Mouse (Mus musculus): Measurements from ENCODE around the gene Psme2.

The Psme2 gene

DNA sequence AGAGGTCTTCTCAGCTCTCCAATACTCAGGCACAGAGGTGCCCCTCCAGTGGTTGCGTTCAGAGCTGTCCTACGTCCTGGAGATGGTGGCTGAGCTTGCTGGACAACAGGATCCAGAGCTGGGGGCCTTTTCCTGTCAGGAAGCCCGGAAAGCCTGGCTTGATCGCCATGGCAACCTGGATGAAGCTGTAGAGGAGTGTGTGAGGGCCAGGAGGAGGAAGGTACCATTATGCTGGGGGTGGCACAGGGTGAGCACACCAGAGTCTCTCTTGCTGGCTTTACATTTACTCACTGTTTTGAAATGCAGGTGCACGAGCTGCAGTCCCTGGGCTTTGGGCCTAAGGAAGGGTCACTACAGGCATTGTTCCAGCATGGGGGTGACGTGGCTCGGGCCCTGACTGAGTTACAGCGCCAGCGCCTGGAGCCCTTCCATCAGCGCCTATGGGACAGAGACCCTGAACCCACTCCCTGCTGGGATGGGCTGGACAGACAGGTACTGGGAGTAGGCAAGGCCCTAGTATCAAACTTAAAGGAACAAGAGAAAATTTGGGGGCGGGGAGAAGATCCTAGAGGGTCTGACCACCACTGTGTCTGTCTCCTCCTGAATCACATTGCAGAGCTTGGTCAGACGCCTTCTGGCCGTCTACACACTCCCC, 5.2 kb upstream of the Psme2 start:
- in situ Hi-C loops (cut with MboI; ENCODE audit: low sequenced_read_pairs) = no loop called here

DNA sequence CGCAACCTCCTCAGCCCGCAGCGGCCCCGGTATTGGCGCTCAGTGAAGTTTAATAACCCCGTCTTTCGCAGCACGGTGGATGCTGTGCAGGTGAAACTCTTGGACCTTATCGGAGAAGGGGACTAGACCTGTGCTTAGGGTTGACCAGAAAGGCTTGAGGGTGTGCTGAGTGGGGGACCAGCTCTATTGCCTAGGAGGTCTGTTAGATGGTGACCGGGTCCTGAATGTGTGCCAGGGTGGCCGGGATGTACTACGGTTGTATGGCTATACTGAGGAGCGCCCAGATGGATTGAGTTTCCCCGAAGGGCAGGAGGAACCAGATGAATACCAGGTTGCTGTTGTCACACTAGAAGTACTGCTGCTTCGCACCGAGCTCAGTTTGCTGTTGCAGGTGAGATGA, 1.3 kb upstream of the Psme2 start:
- in situ Hi-C loops (cut with MboI; ENCODE audit: low sequenced_read_pairs) = no loop called here

DNA sequence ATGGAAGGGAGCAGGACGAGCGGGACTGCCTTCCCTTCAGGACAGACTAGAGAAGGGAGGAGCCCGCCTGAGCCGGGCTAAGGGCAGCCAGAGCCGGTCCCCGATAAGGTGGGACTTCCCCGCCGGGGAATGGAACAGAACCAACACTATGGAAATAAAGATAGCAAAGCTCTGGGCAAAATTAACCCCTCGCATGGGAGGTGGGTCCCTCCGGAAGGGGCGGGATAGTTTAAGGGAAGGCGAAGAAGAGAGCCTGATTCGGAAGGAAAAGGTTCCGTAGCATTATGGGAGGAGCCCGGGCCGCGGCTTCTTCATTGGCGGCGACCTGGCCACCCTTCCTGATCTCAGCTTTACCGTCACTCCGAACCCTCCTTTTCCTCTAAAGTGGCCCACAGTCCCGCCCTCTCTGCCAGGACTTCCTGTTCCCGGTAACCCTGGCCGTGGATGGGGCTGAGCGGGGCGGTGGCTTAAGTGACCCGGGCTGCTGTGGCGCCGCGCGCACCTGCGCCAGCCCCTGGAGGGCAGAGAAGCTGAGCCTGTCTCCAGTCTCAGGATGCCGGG, 498 bp upstream of the Psme2 start, which contains the start of gene Rnf31:
TSS of gene Rnf31 (plus strand) at position 378 of the 561 bp plus-strand sequence.
- in situ Hi-C loops (cut with MboI; ENCODE audit: low sequenced_read_pairs) = no loop called here

DNA sequence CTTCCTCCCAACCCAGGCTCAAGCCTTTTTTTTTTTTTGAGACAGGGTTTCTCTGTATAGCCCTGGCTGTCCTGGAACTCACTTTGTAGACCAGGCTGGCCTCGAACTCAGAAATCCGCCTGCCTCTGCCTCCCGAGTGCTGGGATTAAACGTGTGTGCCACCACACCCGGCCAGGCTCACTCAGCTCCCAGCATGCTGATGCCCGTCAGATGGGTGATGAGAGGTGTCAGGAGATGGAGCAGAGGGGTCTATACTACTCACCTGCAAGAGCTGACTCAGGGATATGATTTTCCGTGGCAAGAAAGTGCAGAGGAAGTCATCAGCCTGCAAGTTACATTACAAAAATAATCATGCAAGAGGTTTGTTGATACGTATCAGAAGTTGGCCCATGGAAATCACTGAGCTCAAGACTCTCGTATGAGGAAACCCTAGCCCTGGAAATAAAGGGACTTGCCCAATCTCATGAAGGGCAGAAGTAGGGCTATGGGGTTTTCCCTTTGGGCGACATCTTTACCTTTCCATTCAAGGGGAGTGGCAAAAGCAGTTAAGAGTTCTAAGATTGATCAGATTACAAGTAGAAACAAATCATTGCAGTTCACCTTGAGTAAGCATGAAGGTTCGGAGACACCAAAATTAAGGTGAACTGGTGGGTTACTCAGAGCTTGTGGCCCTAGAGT, 1.0 kb downstream of the Psme2 start:
- in situ Hi-C loops (cut with MboI; ENCODE audit: low sequenced_read_pairs) = no loop called here

DNA sequence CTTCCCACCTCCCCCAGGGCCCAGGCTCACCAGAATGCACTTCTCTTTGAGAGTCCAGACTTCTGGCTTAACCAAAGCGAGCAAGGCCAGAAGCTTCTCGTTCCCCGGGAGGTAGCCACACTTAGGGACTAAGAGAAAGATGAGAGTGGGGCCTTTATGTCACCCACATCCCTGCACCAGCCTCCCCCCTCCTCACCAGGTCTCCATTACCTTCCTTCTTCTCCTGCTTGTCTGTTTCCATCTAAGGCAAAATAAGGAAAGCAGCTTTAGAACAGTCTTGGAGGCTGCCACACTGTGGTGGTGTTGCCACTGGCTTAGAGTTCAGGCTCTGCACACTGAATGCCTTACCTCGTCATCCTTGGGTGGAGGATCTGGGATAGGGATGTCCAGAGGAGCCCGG, 1.6 kb downstream of the Psme2 start:
- in situ Hi-C loops (cut with MboI; ENCODE audit: low sequenced_read_pairs) = no loop called here

DNA sequence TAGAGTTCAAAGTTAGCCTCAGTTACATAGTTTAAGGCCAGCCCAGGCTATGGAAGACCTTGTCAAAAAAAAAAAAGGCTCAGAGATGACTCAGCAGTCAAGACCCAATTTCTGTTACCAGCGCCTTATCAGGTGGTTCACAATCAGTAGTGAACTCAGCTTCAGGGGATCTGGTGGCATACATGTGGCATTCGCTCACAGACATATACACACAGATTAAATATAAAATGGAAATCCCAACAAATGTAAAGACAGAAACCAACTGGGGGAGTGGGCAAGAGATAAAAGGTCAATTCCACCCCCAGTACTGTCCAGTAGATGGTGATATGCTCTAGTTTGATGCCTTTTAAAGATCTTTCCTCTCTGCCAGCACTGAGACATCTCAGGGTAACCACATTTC, 4.8 kb downstream of the Psme2 start:
- in situ Hi-C loops (cut with MboI; ENCODE audit: low sequenced_read_pairs) = no loop called here

DNA sequence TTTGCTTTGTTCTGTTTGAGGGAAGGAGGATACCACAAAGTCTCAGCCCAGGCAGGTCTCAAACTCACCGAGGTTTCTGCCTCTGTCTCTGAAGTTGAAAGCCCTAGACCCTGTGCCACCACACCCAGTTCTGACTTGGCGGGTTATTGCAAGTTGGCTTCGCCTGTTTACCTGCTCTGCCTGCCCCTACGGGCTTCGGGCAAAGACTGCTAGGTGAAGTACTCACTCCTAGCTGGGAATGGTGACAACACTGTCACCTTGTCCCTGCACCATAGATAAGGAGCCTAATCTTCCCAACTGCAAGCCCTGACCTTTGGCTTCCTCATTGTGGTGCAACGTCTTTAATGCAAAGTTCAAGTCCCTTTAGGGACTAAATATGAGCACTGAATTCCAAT, 5.3 kb downstream of the Psme2 start:
- in situ Hi-C loops (cut with MboI; ENCODE audit: low sequenced_read_pairs) = no loop called here

DNA sequence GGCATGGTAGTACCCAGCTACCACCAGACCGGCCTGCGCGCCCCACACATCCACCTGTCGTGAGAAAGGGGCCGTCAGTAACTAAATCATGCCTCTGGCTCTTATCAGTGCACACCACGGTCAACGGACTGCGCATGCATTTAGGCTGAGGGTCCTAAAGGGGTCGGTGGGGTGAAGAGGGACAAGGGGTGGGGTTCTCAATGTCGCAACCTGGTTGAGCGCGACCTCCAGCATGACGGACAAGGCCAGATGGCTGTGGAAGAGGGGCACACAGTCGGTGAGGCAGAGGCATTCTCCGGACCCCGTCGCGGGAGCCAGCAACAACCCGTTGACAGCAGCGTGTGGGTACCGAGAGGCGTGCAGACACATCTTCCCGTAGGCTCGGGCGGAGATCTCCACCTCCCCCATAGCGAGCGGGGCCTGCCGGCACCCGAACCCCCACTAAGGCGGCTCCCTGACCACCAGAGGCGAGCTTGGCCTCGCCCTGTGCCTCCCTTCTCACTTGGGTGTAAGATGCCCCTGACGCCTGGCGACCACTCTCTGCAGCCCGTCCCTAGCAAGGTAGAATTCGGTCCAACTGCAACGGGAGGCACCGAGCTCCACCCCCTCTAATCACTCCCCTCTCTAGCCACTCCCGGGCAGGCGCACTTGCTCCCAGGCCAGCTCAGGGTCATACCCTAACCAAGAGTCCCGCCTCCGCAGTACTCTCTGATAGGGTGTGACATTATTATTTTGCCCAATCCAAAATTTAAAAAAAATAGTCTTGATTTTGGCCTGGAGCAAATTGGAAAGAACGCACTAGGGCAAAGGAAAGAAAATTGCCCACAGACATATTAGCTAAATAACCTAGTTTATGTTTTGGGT, 6.0 kb downstream of the Psme2 start, which contains the start of gene Emc9:
TSS of gene Emc9 (minus strand) at position 601 of the 864 bp plus-strand sequence.
- in situ Hi-C loops (cut with MboI; ENCODE audit: low sequenced_read_pairs) = no loop called here

DNA sequence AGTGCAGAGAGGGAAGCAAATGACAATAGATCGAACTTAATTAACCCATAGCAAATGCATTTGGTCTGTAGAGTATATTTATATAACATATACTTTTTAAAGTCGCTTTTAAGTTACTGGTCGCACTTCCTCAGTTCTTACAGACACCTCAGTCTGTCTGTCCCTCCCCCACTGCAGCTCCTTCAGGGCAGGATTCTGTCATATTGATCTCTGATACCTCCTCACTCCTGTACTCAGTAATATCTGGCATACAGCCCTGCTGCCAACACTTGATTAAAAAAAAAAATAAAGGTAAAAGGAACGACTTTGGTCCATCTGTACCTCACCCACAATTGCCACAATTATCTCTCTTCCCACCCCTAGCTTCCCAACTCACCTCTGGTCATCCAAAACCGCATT, 6.6 kb downstream of the Psme2 start:
- in situ Hi-C loops (cut with MboI; ENCODE audit: low sequenced_read_pairs) = no loop called here

DNA sequence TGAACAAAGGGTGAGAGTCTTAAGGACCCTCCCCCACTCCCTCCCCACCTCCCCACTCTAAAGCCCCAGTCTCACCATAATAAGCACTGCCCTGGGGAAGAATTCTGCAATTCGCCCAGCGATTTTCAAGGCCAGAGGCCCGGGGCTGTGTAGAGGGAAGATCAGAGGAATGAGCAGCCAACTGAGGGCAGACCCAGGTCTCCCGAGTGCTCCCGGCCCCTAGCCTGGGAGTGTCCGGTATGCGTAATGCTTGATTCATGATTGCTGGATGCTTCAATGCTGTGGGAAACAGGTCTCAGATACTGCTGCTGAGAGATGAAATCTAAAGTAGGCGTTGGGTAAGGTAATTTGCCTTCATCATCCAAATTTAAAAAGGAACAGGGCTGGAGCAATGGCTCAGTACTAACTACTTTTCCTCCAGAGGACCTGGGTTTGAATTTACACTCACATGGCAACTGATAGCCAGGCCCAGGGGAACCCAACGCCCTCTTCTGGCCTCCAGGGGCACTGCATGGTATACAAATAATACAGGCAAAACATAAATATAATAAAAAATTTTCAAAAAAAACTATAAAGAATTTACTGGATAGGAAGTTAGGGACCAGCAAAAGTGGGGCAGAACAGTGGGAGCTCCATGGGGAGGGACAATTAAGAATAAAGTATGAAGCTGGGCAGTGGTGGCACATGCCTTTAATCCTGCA, 8.8 kb downstream of the Psme2 start:
- in situ Hi-C loops (cut with MboI; ENCODE audit: low sequenced_read_pairs) = no loop called here

DNA sequence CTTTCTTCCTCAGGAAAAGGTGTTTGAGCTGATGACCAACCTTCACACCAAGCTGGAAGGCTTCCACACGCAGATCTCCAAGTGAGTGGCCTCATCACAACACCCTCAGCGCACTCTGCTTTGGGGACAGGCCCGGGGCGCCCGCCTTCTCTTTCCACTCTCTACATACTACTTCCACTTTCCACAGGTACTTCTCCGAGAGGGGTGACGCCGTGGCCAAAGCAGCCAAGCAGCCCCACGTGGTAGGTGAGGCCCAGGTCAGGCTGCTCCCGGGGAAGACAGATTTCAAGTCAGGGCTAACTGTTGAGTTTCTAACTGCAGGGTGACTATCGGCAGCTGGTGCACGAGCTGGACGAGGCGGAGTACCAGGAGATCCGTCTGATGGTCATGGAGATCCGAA, 10.2 kb downstream of the Psme2 start:
- in situ Hi-C loops (cut with MboI; ENCODE audit: low sequenced_read_pairs) = no loop called here

DNA sequence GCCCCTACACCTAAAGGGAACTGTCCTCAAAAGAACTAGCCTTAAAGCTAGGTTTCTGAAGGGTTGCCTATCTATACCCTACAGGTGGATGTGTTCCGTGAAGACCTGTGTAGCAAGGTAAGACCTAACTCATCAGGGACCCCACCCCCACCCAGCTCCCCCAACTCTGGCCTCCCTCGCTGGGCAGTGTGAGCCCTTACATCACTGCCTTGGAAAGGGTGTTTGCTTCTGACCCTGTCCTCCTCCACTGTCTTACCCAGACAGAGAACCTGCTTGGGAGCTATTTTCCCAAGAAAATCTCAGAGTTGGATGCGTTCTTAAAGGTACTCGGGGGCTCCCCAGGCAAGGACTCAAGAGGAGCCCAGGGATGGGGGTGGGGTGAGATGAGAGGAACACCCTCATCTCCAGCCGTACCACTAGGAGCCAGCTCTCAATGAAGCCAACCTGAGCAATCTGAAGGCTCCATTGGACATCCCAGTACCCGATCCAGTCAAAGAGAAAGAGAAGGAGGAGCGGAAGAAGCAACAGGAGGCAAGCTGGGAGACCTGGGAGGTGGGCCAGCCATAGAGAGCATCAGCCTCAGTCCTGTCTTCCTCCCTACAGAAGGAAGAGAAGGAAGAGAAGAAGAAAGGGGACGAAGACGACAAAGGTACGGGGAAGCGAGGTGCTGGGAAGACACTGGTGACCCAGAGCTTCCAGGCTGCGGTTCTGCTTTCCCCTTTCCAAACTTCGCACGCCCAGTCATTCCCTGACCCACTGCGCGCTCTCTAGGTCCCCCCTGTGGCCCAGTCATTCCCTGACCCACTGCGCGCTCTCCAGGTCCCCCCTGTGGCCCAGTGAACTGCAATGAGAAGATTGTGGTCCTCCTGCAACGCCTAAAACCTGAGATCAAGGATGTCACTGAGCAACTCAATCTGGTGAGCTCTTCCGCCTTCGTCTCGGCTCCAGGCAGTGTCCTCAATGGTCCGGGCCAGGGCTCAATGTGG, 11.1 kb downstream of the Psme2 start:
- in situ Hi-C loops (cut with MboI; ENCODE audit: low sequenced_read_pairs) = no loop called here

DNA sequence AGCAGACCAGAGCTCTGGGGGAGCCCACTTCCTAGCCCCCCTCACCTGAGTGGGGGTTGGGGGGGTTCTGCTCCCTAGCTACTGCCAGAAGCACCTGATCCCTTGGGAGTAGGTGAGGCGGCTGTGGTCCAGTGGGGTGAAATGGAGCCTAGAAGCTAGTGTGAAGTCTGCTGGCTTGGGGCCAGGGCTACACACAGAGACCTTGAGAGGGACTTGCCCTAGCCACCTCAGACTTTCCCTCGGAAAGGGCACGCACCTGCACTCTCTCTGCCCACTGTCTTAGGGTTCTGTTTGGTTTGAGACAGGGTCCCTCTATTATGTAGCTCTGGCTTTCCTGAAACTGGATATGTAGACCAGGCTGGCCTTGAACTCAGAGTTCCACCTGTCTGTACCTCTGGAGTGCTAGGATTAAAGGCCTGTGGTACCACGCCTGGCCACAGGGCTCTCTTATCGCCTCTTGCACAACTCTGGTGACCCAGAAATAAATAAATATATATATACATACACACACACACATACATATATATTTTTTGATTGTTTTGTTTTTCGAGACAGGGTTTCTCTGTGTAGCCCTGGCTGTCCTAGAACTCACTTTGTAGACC, 12.1 kb downstream of the Psme2 start:
- in situ Hi-C loops (cut with MboI; ENCODE audit: low sequenced_read_pairs) = no loop called here

DNA sequence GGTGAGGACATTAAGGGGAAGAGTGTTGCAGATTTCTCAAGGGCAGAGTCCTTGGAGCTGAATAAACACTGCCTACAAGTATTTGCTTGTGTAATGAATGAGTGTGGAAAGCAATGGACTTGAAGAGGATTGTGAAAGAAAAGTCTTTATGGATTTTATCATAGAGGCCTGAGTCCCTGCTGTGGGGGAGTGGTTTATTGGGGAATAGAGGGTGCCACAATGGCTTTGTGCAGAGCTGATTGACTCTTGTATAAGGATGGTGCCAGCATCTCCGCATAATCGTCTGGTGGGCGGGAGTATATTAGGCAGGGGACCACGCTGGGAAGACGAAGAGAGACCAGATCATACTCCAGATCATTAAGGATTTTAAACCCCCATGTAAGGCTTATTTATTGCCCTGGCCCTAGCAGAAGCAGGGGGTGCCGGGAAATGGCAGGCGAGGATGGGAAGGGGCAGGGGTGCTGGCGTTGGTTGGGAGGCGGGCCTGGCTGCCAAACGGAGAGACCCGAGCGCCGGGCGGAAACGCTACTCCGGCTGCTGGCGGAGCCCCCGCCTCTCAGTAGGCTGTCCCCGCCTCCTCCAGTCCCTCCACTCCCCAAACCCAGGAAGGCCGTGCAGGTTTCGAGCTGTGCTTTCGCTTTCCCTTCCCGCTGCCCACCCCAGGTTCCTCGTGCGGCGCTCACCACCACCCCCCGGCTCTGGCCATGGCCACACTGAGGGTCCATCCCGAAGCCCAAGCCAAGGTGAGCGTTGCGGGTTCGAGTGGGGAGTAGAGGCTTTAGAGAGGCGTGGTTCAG, 12.8 kb downstream of the Psme2 start, which contains the start of gene Psme1:
TSS of gene Psme1 (plus strand) at position 253 of the 797 bp plus-strand sequence.
- in situ Hi-C loops (cut with MboI; ENCODE audit: low sequenced_read_pairs) = no loop called here

DNA sequence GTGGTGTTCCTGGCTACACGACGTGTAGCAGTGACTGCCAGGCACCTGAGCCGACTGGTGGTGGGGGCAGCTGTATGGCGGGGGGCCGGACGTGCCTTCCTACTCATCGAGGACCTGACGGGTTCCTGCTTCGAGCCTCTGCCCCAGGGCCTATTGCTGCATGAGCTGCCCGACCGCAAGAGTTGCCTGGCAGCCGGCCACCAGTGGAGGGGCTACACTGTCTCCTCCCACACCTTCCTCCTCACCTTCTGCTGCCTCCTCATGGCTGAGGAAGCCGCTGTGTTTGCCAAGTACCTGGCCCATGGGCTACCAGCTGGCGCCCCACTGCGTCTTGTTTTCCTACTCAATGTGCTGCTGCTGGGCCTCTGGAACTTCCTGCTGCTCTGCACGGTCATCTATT, 14.5 kb downstream of the Psme2 start:
- in situ Hi-C loops (cut with MboI; ENCODE audit: low sequenced_read_pairs) = no loop called here

DNA sequence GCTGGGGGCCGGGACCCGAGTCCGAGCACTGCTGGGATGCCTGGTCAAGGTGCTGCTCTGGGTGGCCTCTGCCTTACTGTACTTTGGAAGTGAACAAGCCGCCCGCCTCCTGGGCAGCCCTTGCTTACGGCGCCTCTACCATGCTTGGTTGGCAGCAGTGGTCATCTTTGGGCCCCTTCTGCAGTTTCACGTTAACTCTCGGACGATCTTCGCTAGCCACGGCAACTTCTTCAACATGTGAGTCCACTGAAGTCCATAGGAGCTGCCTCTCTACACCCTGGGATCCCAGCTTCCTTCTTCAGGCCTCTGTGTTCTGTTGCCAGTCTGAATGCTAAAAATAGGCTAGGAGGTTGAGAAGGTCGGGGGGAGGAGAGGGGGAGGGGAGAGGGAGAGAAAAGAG, 15.2 kb downstream of the Psme2 start:
- in situ Hi-C loops (cut with MboI; ENCODE audit: low sequenced_read_pairs) = no loop called here

DNA sequence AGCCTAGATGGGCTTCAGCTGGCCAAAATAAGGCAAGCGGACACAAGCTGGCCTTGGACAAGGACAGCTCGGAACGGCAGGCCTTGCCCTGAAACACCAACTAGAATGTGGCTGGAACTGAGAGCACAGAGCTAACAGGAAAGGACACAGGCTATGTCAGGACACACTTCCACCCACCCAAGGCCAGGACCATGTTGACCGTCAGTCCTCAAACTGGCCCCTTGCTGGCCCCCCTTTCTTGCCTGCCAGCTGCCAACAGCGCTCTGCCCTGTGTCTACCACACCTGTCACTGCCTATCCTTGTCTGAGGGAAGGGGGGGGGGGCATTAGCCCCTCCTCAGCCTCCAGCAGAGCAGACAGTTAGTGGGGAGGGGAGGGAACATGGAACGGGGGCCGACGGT, 15.6 kb downstream of the Psme2 start, which contains the start of gene Fitm1:
TSS of gene Fitm1 (plus strand) at position 316 of the 400 bp plus-strand sequence.
- in situ Hi-C loops (cut with MboI; ENCODE audit: low sequenced_read_pairs) = no loop called here

DNA sequence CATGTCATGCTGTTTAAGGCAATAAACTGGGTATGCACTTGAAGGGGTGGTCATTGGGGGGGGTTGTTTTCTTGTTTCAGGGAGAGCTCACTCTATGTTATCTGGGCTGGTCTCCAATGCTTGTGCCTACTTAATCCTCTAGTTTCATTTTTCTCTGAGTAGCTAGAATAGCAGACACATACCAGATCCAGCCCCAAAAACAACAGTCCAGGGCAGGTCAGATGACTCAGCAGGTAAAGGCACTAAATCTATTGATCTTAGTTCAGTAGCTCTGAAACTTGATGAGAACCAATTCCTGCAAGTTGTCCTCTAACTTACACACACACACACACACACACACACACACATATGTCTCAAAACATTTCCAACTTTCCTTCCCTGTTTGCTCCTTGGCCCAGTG, 19.2 kb downstream of the Psme2 start:
- in situ Hi-C loops (cut with MboI; ENCODE audit: low sequenced_read_pairs) = no loop called here

Measured in CH12F3 (cell line).